Mouse (Mus musculus) MN1 (cell line): ENCODE results near the gene Nlrc5.
"Not testable (repeated sequence)": the region's sequence is repeated elsewhere in the genome, so short reads cannot be mapped to it uniquely, and the experiment has no call there.

Experiments used
- DNase-seq: peaks from one replicate; pipeline ENCODE4 v3.0.0-alpha.2; 2016; ENCODE audit warnings: low spot score

Gene Nlrc5

GRCm38 (mm10) chr8:94418017-94418416 is 16.1 kb upstream of the Nlrc5 start:
- DNase-seq: no peak

- no peak for DNase-seq
Observed at GRCm38 (mm10) chr8:94422270-94422669, 11.9 kb upstream of the Nlrc5 start.

- no peak for DNase-seq
Observed at GRCm38 (mm10) chr8:94427953-94428352, 6.2 kb upstream of the Nlrc5 start.

GRCm38 (mm10) chr8:94428420-94428819 is 5.7 kb upstream of the Nlrc5 start:
- DNase-seq: no peak

GRCm38 (mm10) chr8:94429376-94429775 is 4.8 kb upstream of the Nlrc5 start:
- DNase-seq: no peak

- DNase-seq: no peak
Observed at GRCm38 (mm10) chr8:94432212-94432611, 1.9 kb upstream of the Nlrc5 start.

- no peak for DNase-seq
Observed at GRCm38 (mm10) chr8:94434958-94435357, 802 bp downstream of the Nlrc5 start.

- no peak for DNase-seq
Observed at GRCm38 (mm10) chr8:94435397-94436111, 1.4 kb downstream of the Nlrc5 start.

- DNase-seq: no peak
Observed at GRCm38 (mm10) chr8:94436112-94436572, 2.0 kb downstream of the Nlrc5 start.

GRCm38 (mm10) chr8:94436900-94437299 is 2.7 kb downstream of the Nlrc5 start:
- DNase-seq: no peak

- no peak for DNase-seq
Observed at GRCm38 (mm10) chr8:94438659-94439058, 4.5 kb downstream of the Nlrc5 start.

GRCm38 (mm10) chr8:94439691-94440090 is 5.5 kb downstream of the Nlrc5 start:
- no peak for DNase-seq

- DNase-seq: no peak
Observed at GRCm38 (mm10) chr8:94440389-94440788, 6.2 kb downstream of the Nlrc5 start.

GRCm38 (mm10) chr8:94441686-94442085 is 7.5 kb downstream of the Nlrc5 start:
- no peak for DNase-seq

GRCm38 (mm10) chr8:94443153-94443552 is 9.0 kb downstream of the Nlrc5 start:
- DNase-seq: no peak

GRCm38 (mm10) chr8:94444480-94444879 is 10.3 kb downstream of the Nlrc5 start:
- no peak for DNase-seq

GRCm38 (mm10) chr8:94447142-94447541 is 13.0 kb downstream of the Nlrc5 start:
- no peak for DNase-seq

GRCm38 (mm10) chr8:94447583-94448324 is 13.6 kb downstream of the Nlrc5 start:
- DNase-seq: no peak

- not testable (repeated sequence) for DNase-seq
Observed at GRCm38 (mm10) chr8:94452991-94453390, 18.8 kb downstream of the Nlrc5 start.

- DNase-seq: no peak
Observed at GRCm38 (mm10) chr8:94453868-94454488, 19.8 kb downstream of the Nlrc5 start.

- DNase-seq: no peak
Observed at GRCm38 (mm10) chr8:94454905-94455304, 20.7 kb downstream of the Nlrc5 start.

- DNase-seq: no peak
Observed at GRCm38 (mm10) chr8:94456071-94456470, 21.9 kb downstream of the Nlrc5 start.

- DNase-seq: no peak
Observed at GRCm38 (mm10) chr8:94458567-94458966, 24.4 kb downstream of the Nlrc5 start.
